Mouse (Mus musculus) retina, adult 2 months (tissue): ENCODE measurements around the gene Acbd3.

Experiments
- DNase-seq: peaks from one replicate; pipeline ENCODE4 v3.0.0-alpha.2; 2012; ENCODE audit warnings: low read depth, low spot score

Gene Acbd3

GRCm38 (mm10) chr1:180782906-180783579 is 57.2 kb downstream of the Acbd3 start:
- DNase-seq, result no peak

GRCm38 (mm10) chr1:180783580-180783928 is 57.7 kb downstream of the Acbd3 start:
- DNase-seq, result no peak

GRCm38 (mm10) chr1:180791821-180792480 is 66.1 kb downstream of the Acbd3 start:
- DNase-seq, result no peak

- DNase-seq, result no peak
These were observed 67.0 kb downstream of the Acbd3 start for GRCm38 (mm10) chr1:180792814-180793213.

- no peak for DNase-seq
These were observed 67.7 kb downstream of the Acbd3 start for GRCm38 (mm10) chr1:180793445-180794117.

- DNase-seq, result no peak
These were observed 68.3 kb downstream of the Acbd3 start for GRCm38 (mm10) chr1:180794170-180794569.

GRCm38 (mm10) chr1:180798660-180799059 is 72.8 kb downstream of the Acbd3 start:
- DNase-seq, result no peak

GRCm38 (mm10) chr1:180799253-180799652 is 73.4 kb downstream of the Acbd3 start:
- DNase-seq, result no peak

- no peak for DNase-seq
These were observed 74.2 kb downstream of the Acbd3 start for GRCm38 (mm10) chr1:180800022-180800421.

GRCm38 (mm10) chr1:180800814-180801213 is 75.0 kb downstream of the Acbd3 start:
- no peak for DNase-seq

- DNase-seq, result no peak
These were observed 75.7 kb downstream of the Acbd3 start for GRCm38 (mm10) chr1:180801466-180801994.
